Comparison of ENCODE assay signal across 26 mouse cellular contexts in the genomic region with DNA sequence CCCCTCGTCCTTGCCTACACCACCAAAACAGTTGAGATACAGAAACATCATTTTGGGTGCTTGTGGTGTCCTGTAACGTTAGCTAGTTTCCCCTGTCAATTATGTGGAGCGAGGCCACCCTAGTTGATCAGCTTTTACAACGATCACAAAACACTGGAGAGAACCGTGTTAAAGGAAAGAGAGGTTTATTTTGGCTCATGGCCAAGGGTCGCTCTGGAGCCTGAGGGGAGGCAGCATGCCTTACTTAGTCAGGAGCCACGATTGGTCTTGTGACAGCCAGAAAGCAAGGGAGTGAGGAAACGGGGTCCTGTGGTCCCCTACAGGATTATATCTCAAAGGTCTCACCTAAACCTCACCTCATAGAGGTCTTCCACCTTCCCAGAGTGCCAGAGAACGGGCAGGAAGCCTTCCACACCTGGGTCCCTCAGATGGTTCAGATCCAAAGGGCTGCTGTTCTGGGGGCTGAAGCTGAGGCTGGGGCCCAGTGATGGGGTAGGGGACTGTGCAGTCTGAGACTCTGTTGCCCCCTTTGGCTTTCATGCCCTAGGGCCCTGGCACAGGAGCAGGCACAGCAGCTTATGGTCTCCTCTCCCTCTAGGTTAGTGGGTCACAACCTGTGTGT. TPM values are rescaled to one million over a fixed set of nuclear protein-coding genes. Genes with fewer than 3 reads are reported as not detected.
DNase-seq lines count a peak whose midpoint lies in the region; ATAC-seq and TF ChIP-seq lines count a peak whose summit lies in the region.
"Had no signal": no experiment of that assay in that cellular context is flagged by ENCODE, and none has a peak within 500 bp of the region (broad histone marks: within the 10 kb centered on the region; RNA-seq: fewer than 3 reads in every experiment).

No protein-coding gene starts in this region.

- H3K27ac ChIP-seq in forebrain, embryonic 13.5 days, result 0 out of 2 replicates have a peak overlapping the region, but pooled peaks have one; percentile 2
- H3K27ac ChIP-seq in forebrain, embryonic 11.5 days (ENCODE audit: low read depth, low read length), result no peak overlapping the region
- H3K27ac ChIP-seq in layer of hippocampus, adult 2 months, result peak overlapping the region; percentile 96
- H3K27ac ChIP-seq: embryonic facial prominence, embryonic 15.5 days; heart, embryonic 10.5 days; heart, embryonic 15.5 days; kidney, postnatal 0 days; limb, embryonic 10.5 days; limb, embryonic 15.5 days; liver, embryonic 13.5 days had no signal

- H3K27me3 ChIP-seq in forebrain, embryonic 13.5 days, result no peaks in the 10 kb centered on the region
- H3K27me3 ChIP-seq in forebrain, embryonic 11.5 days (ENCODE audit: control insufficient read depth, insufficient read depth, low read length), result 0 out of 2 replicates have a peak, but pooled peaks cover 5% of the 10 kb centered on the region
- H3K27me3 ChIP-seq: embryonic facial prominence, embryonic 15.5 days had no signal

- H3K4me2 ChIP-seq in forebrain, embryonic 13.5 days, result no peak overlapping the region
- H3K4me2 ChIP-seq in forebrain, embryonic 11.5 days (ENCODE audit: low read depth, low read length, severe bottlenecking), result no peak overlapping the region
- H3K4me2 ChIP-seq: embryonic facial prominence, embryonic 15.5 days; heart, embryonic 15.5 days; limb, embryonic 15.5 days; liver, embryonic 13.5 days had no signal

- no peak for DNase-seq in forebrain, embryonic 11.5 days (ENCODE audit: low spot score)
- DNase-seq in layer of hippocampus, adult 2 months (ENCODE audit: low spot score in 2 of 2), result no peak
- DNase-seq in layer of hippocampus, postnatal 36 days, result no peak
- DNase-seq in forelimb bud, embryonic 11.5 days (ENCODE audit: low read depth, low spot score), result peak; percentile 60
- DNase-seq in mesoderm, embryonic 11.5 days (ENCODE audit: low read depth, low spot score), result peak; percentile 35
- DNase-seq: adrenal gland, adult 8-10 months; B cell, adult 2 months; gastrocnemius, postnatal 14 days; kidney, adult 8-10 months; kidney, postnatal 4 days; liver, embryonic 13.5 days; lung, adult 18-20 months; lung, postnatal 4 days had no signal

- H3K9ac ChIP-seq in forebrain, embryonic 13.5 days, result no peak overlapping the region
- no peak overlapping the region for H3K9ac ChIP-seq in forebrain, embryonic 11.5 days (ENCODE audit: low read length)
- H3K9ac ChIP-seq: embryonic facial prominence, embryonic 15.5 days; heart, embryonic 15.5 days; limb, embryonic 15.5 days; liver, embryonic 13.5 days had no signal

- peaks cover 11% of the 10 kb centered on the region for H3K36me3 ChIP-seq in forebrain, embryonic 13.5 days (ENCODE audit: poor library complexity, severe bottlenecking)
- H3K36me3 ChIP-seq in forebrain, embryonic 11.5 days (ENCODE audit: control insufficient read depth, insufficient read depth, low read length), result no peaks in the 10 kb centered on the region
- H3K36me3 ChIP-seq: heart, embryonic 15.5 days; liver, embryonic 13.5 days had no signal

- no peak overlapping the region for H3K4me3 ChIP-seq in forebrain, embryonic 13.5 days
- no peak overlapping the region for H3K4me3 ChIP-seq in forebrain, embryonic 11.5 days (ENCODE audit: low read depth, low read length)
- H3K4me3 ChIP-seq in layer of hippocampus, adult 2 months, result no peak overlapping the region
- H3K4me3 ChIP-seq: embryonic facial prominence, embryonic 15.5 days; heart, embryonic 10.5 days; heart, embryonic 15.5 days; limb, embryonic 10.5 days; limb, embryonic 15.5 days; liver, embryonic 13.5 days; megakaryocyte, embryonic 14.5 days had no signal

- ATAC-seq in forebrain, embryonic 13.5 days, result no peak
- ATAC-seq in forebrain, embryonic 11.5 days (replicated peaks; ENCODE audit: low FRiP score), result no peak
- ATAC-seq: activated CD4-positive, CD25-positive, alpha-beta regulatory T cell, adult 4 months; intestine, embryonic 16.5 days; lung, postnatal 0 days had no signal

- 48% methylated on average over 9 of the region's 9 CpGs for WGBS in forebrain, embryonic 13.5 days
- 65% methylated on average over 9 of the region's 9 CpGs for WGBS in forebrain, embryonic 11.5 days

- TF ChIP-seq CTCF in layer of hippocampus, adult 2 months (conservative IDR thresholded peaks at IDR 0.05), result no peak

- peaks cover 82% of the 10 kb centered on the region for H3K4me1 ChIP-seq in forebrain, embryonic 13.5 days
- H3K4me1 ChIP-seq in forebrain, embryonic 11.5 days (replicated peaks; ENCODE audit: control insufficient read depth, insufficient read depth, low read length), result peaks cover 22% of the 10 kb centered on the region

- H3K9me3 ChIP-seq in forebrain, embryonic 13.5 days (replicated peaks), result no peaks in the 10 kb centered on the region
- H3K9me3 ChIP-seq in forebrain, embryonic 11.5 days (ENCODE audit: control insufficient read depth, low read length), result no peaks in the 10 kb centered on the region
- H3K9me3 ChIP-seq: embryonic facial prominence, embryonic 15.5 days; heart, embryonic 10.5 days; heart, embryonic 15.5 days; limb, embryonic 10.5 days; limb, embryonic 15.5 days; liver, embryonic 13.5 days; megakaryocyte, embryonic 14.5 days had no signal

RNA-seq across cellular contexts. Expression of a gene that starts 22.0 kb away (rescaled TPM):
- 18.7 TPM in 2 replicates for polyA plus RNA-seq in forebrain, embryonic 13.5 days (2015; fragmentation: Nextera tagmentation; extraction: Ambion mirVana)
- polyA plus RNA-seq in forebrain, embryonic 11.5 days (2014; fragmentation: Nextera tagmentation; extraction: Ambion mirVana), result 18.4 and 21.0 TPM in 2 replicates
- 10 to 100 TPM; 35.8 to 35.9 TPM for total RNA-seq in layer of hippocampus, adult 2 months (2021)
- 10 to 100 TPM; 29.7 to 32.4 TPM for total RNA-seq in layer of hippocampus, postnatal 36 days (2021)

RNA-seq across cellular contexts. Expression of a gene that starts 34.4 kb away (rescaled TPM):
- polyA plus RNA-seq in forebrain, embryonic 13.5 days (2015; fragmentation: Nextera tagmentation; extraction: Ambion mirVana), result 4.1 and 4.7 TPM in 2 replicates
- 3.2 and 3.3 TPM in 2 replicates for polyA plus RNA-seq in forebrain, embryonic 11.5 days (2014; fragmentation: Nextera tagmentation; extraction: Ambion mirVana)
- 100 to 1,000 TPM; 475 to 499 TPM for total RNA-seq in layer of hippocampus, adult 2 months (2021)
- total RNA-seq in layer of hippocampus, postnatal 36 days (2021), result 100 to 1,000 TPM; 452 to 470 TPM
- total RNA-seq: common myeloid progenitor, adult 5-6 weeks; granulocyte monocyte progenitor cell, adult 5-6 weeks had no signal
- polyA plus RNA-seq: activated CD4-positive, CD25-positive, alpha-beta regulatory T cell, adult 4 months had no signal

Comparison
In these comparisons a context has a peak if more than half of its experiments do, and no peak if none do; other contexts are left out.
1. DNase-seq: peak in forelimb bud, embryonic 11.5 days (single experiment) and mesoderm, embryonic 11.5 days (single experiment); none in forebrain, embryonic 11.5 days (single experiment), layer of hippocampus, adult 2 months (0 of 2) and layer of hippocampus, postnatal 36 days (0 of 2).